Mouse (Mus musculus) spleen, postnatal 10 days (tissue): Measurements from ENCODE around the gene Tprgl.

Experiments
- DNase-seq, 2 experiments: peaks; one replicate each; pipeline ENCODE4 v3.0.0; 2021 to 2022; ENCODE audit warnings: low spot score in 2 of 2

Tprgl gene

GRCm38 (mm10) chr4:154160538-154161390 lies at the start of gene Tprgl:
Gene Tprgl, minus strand, starts transcription at chr4:154160666.
- DNase-seq = peak; percentile 98

- no peak for DNase-seq
Observed at GRCm38 (mm10) chr4:154209825-154210224, 49.4 kb upstream of the Tprgl start.

GRCm38 (mm10) chr4:154209054-154209453 lies 48.6 kb upstream of the Tprgl start:
- no peak for DNase-seq

- DNase-seq = peak; percentile 43 to 74
Observed at GRCm38 (mm10) chr4:154207261-154207660, 46.8 kb upstream of the Tprgl start.

GRCm38 (mm10) chr4:154205392-154205791 lies 44.9 kb upstream of the Tprgl start:
- no peak for DNase-seq

- DNase-seq = no peak
Observed at GRCm38 (mm10) chr4:154204532-154204931, 44.1 kb upstream of the Tprgl start.

GRCm38 (mm10) chr4:154201511-154201910 lies 41.0 kb upstream of the Tprgl start:
- DNase-seq = no peak

- DNase-seq = no peak
Observed at GRCm38 (mm10) chr4:154198377-154198961, 38.0 kb upstream of the Tprgl start.

GRCm38 (mm10) chr4:154197961-154198360 lies 37.5 kb upstream of the Tprgl start:
- no peak for DNase-seq

GRCm38 (mm10) chr4:154188948-154189347 lies 28.5 kb upstream of the Tprgl start:
- DNase-seq = no peak

- no peak for DNase-seq
Observed at GRCm38 (mm10) chr4:154186002-154186537, 25.6 kb upstream of the Tprgl start.

GRCm38 (mm10) chr4:154185001-154185400 lies 24.5 kb upstream of the Tprgl start:
- no peak for DNase-seq

- DNase-seq = no peak
Observed at GRCm38 (mm10) chr4:154183566-154183965, 23.1 kb upstream of the Tprgl start.

GRCm38 (mm10) chr4:154181001-154181400 lies 20.5 kb upstream of the Tprgl start:
- no peak for DNase-seq

- DNase-seq = no peak
Observed at GRCm38 (mm10) chr4:154177257-154177656, 16.8 kb upstream of the Tprgl start.

GRCm38 (mm10) chr4:154171931-154172604 lies 11.6 kb upstream of the Tprgl start:
- DNase-seq = no peak

GRCm38 (mm10) chr4:154171151-154171930 lies 10.9 kb upstream of the Tprgl start:
- DNase-seq = no peak

GRCm38 (mm10) chr4:154170506-154171150 lies 10.2 kb upstream of the Tprgl start, which contains the start of gene Megf6:
Gene Megf6, plus strand, starts transcription at chr4:154170730.
- DNase-seq = no peak

- no peak for DNase-seq
Observed at GRCm38 (mm10) chr4:154170021-154170420, 9.6 kb upstream of the Tprgl start.

- DNase-seq = peak; percentile 48 to 81
Observed at GRCm38 (mm10) chr4:154167053-154167452, 6.6 kb upstream of the Tprgl start.

GRCm38 (mm10) chr4:154163296-154163695 lies 2.8 kb upstream of the Tprgl start:
- DNase-seq = peak; percentile 78 to 89
